Mouse (Mus musculus): ENCODE results near the gene Aco1. TPM values are rescaled to one million over a fixed set of nuclear protein-coding genes. Genes with fewer than 3 reads are reported as not detected.

Aco1 gene
- total and polyA plus RNA-seq, 2 experiments, result 112 to 178 TPM

GRCm38 (mm10) chr4:40205231-40205903 lies 62.5 kb downstream of the Aco1 start:
- Histone ChIP-seq H3K4me3 (ENCODE audit: insufficient read depth, low read depth, low read length) (peak overlapping the region; percentile 23), H3K27ac (replicated peaks; ENCODE audit: insufficient read depth, low read depth, low read length) (peak overlapping the region; percentile 69), H3K36me3 (ENCODE audit: control insufficient read depth, insufficient read depth, low read length) (peaks cover 27% of the 10 kb centered on the region), H3K9ac (ENCODE audit: low read depth, low read length) (peak overlapping the region; percentile 35), H3K79me2 (ENCODE audit: control insufficient read depth, insufficient read depth, low read length) (no peaks in the 10 kb centered on the region), H3K27me3 (ENCODE audit: control insufficient read depth, insufficient read depth, low read length) (no peaks in the 10 kb centered on the region), H3K4me1 (ENCODE audit: control insufficient read depth, insufficient read depth, low read length) (peaks cover 5% of the 10 kb centered on the region; the same call in 1 of the 2 replicates)
- 24% methylated on average over 22 of the region's 22 CpGs for WGBS
- peak; percentile 98 for DNase-seq (ENCODE audit: extremely low read depth, low read depth, low spot score)
- TF ChIP-seq POLR2A (IDR thresholded peaks at IDR 0.05; ENCODE audit: extremely low read depth, insufficient read depth, low read length) (no peak), CTCF (IDR thresholded peaks at IDR 0.05; ENCODE audit: low read depth, low read length) (no peak)

- H3K4me3 ChIP-seq (ENCODE audit: insufficient read depth, low read depth, low read length), result no peak overlapping the region
- H3K27ac ChIP-seq (replicated peaks; ENCODE audit: insufficient read depth, low read depth, low read length), result no peak overlapping the region
- H3K4me1 ChIP-seq (ENCODE audit: control insufficient read depth, insufficient read depth, low read length), result peaks cover 5% of the 10 kb centered on the region; the same call in 1 of the 2 replicates
- no peaks in the 10 kb centered on the region for H3K79me2 ChIP-seq (ENCODE audit: control insufficient read depth, insufficient read depth, low read length)
- 87% methylated on average over 5 of the region's 5 CpGs for WGBS
- TF ChIP-seq POLR2A (IDR thresholded peaks at IDR 0.05; ENCODE audit: extremely low read depth, insufficient read depth, low read length) (no peak), CTCF (IDR thresholded peaks at IDR 0.05; ENCODE audit: low read depth, low read length) (no peak)
- peaks cover 37% of the 10 kb centered on the region for H3K36me3 ChIP-seq (ENCODE audit: control insufficient read depth, insufficient read depth, low read length)
- no peak for DNase-seq (ENCODE audit: extremely low read depth, low read depth, low spot score)
- H3K27me3 ChIP-seq (ENCODE audit: control insufficient read depth, insufficient read depth, low read length), result no peaks in the 10 kb centered on the region
- no peak overlapping the region for H3K9ac ChIP-seq (ENCODE audit: low read depth, low read length)
Observed at GRCm38 (mm10) chr4:40207701-40208100, 64.8 kb downstream of the Aco1 start.

GRCm38 (mm10) chr4:40212177-40212576 lies 69.3 kb downstream of the Aco1 start:
- Histone ChIP-seq H3K79me2 (ENCODE audit: control insufficient read depth, insufficient read depth, low read length) (no peaks in the 10 kb centered on the region), H3K27me3 (ENCODE audit: control insufficient read depth, insufficient read depth, low read length) (no peaks in the 10 kb centered on the region), H3K4me1 (ENCODE audit: control insufficient read depth, insufficient read depth, low read length) (no peaks in the 10 kb centered on the region), H3K36me3 (ENCODE audit: control insufficient read depth, insufficient read depth, low read length) (peaks cover 56% of the 10 kb centered on the region), H3K9ac (ENCODE audit: low read depth, low read length) (no peak overlapping the region), H3K4me3 (ENCODE audit: insufficient read depth, low read depth, low read length) (no peak overlapping the region), H3K27ac (replicated peaks; ENCODE audit: insufficient read depth, low read depth, low read length) (no peak overlapping the region)
- WGBS, result 86% methylated on average over 4 of the region's 6 CpGs
- TF ChIP-seq CTCF (IDR thresholded peaks at IDR 0.05; ENCODE audit: low read depth, low read length), result no peak
- no peak for TF ChIP-seq POLR2A (IDR thresholded peaks at IDR 0.05; ENCODE audit: extremely low read depth, insufficient read depth, low read length)
- no peak for DNase-seq (ENCODE audit: extremely low read depth, low read depth, low spot score)

GRCm38 (mm10) chr4:40217910-40218309 lies 75.0 kb downstream of the Aco1 start:
- no peaks in the 10 kb centered on the region for H3K27me3 ChIP-seq (ENCODE audit: control insufficient read depth, insufficient read depth, low read length)
- TF ChIP-seq CTCF (IDR thresholded peaks at IDR 0.05; ENCODE audit: low read depth, low read length) (peak; percentile 40), POLR2A (IDR thresholded peaks at IDR 0.05; ENCODE audit: extremely low read depth, insufficient read depth, low read length) (no peak)
- no peak for DNase-seq (ENCODE audit: extremely low read depth, low read depth, low spot score)
- WGBS, result 70% methylated on average over 3 of the region's 3 CpGs
- H3K27ac ChIP-seq (replicated peaks; ENCODE audit: insufficient read depth, low read depth, low read length), result no peak overlapping the region
- H3K36me3 ChIP-seq (ENCODE audit: control insufficient read depth, insufficient read depth, low read length), result peaks cover 35% of the 10 kb centered on the region
- no peak overlapping the region for H3K9ac ChIP-seq (ENCODE audit: low read depth, low read length)
- H3K79me2 ChIP-seq (ENCODE audit: control insufficient read depth, insufficient read depth, low read length), result no peaks in the 10 kb centered on the region
- peaks cover 9% of the 10 kb centered on the region; the same call in 1 of the 2 replicates for H3K4me1 ChIP-seq (ENCODE audit: control insufficient read depth, insufficient read depth, low read length)
- no peak overlapping the region for H3K4me3 ChIP-seq (ENCODE audit: insufficient read depth, low read depth, low read length)

GRCm38 (mm10) chr4:40218382-40218781 lies 75.5 kb downstream of the Aco1 start:
- Histone ChIP-seq H3K79me2 (ENCODE audit: control insufficient read depth, insufficient read depth, low read length) (no peaks in the 10 kb centered on the region), H3K9ac (ENCODE audit: low read depth, low read length) (no peak overlapping the region), H3K27ac (replicated peaks; ENCODE audit: insufficient read depth, low read depth, low read length) (no peak overlapping the region), H3K4me3 (ENCODE audit: insufficient read depth, low read depth, low read length) (no peak overlapping the region), H3K27me3 (ENCODE audit: control insufficient read depth, insufficient read depth, low read length) (no peaks in the 10 kb centered on the region), H3K36me3 (ENCODE audit: control insufficient read depth, insufficient read depth, low read length) (peaks cover 35% of the 10 kb centered on the region), H3K4me1 (ENCODE audit: control insufficient read depth, insufficient read depth, low read length) (peaks cover 9% of the 10 kb centered on the region; the same call in 1 of the 2 replicates)
- DNase-seq (ENCODE audit: extremely low read depth, low read depth, low spot score), result peak; percentile 32
- TF ChIP-seq CTCF (IDR thresholded peaks at IDR 0.05; ENCODE audit: low read depth, low read length), result peak; percentile 70
- no peak for TF ChIP-seq POLR2A (IDR thresholded peaks at IDR 0.05; ENCODE audit: extremely low read depth, insufficient read depth, low read length)
- 84% methylated on average over 7 of the region's 7 CpGs for WGBS

GRCm38 (mm10) chr4:40220437-40220836 lies 77.6 kb downstream of the Aco1 start:
- 24% methylated on average over 12 of the region's 12 CpGs for WGBS
- DNase-seq (ENCODE audit: extremely low read depth, low read depth, low spot score), result peak; percentile 62
- 0 out of 2 replicates have a peak overlapping the region, but pooled peaks have one; percentile 5 for H3K9ac ChIP-seq (ENCODE audit: low read depth, low read length)
- no peak overlapping the region for H3K4me3 ChIP-seq (ENCODE audit: insufficient read depth, low read depth, low read length)
- peaks cover 9% of the 10 kb centered on the region; the same call in 1 of the 2 replicates for H3K4me1 ChIP-seq (ENCODE audit: control insufficient read depth, insufficient read depth, low read length)
- no peak for TF ChIP-seq POLR2A (IDR thresholded peaks at IDR 0.05; ENCODE audit: extremely low read depth, insufficient read depth, low read length)
- TF ChIP-seq CTCF (IDR thresholded peaks at IDR 0.05; ENCODE audit: low read depth, low read length), result no peak
- H3K79me2 ChIP-seq (ENCODE audit: control insufficient read depth, insufficient read depth, low read length), result no peaks in the 10 kb centered on the region
- no peaks in the 10 kb centered on the region for H3K27me3 ChIP-seq (ENCODE audit: control insufficient read depth, insufficient read depth, low read length)
- peaks cover 38% of the 10 kb centered on the region for H3K36me3 ChIP-seq (ENCODE audit: control insufficient read depth, insufficient read depth, low read length)
- H3K27ac ChIP-seq (replicated peaks; ENCODE audit: insufficient read depth, low read depth, low read length), result peak overlapping the region; percentile 59

Data from liver, adult 2 months (tissue).